Mouse (Mus musculus): ENCODE results near the gene Slc23a2.

Gene Slc23a2

DNA sequence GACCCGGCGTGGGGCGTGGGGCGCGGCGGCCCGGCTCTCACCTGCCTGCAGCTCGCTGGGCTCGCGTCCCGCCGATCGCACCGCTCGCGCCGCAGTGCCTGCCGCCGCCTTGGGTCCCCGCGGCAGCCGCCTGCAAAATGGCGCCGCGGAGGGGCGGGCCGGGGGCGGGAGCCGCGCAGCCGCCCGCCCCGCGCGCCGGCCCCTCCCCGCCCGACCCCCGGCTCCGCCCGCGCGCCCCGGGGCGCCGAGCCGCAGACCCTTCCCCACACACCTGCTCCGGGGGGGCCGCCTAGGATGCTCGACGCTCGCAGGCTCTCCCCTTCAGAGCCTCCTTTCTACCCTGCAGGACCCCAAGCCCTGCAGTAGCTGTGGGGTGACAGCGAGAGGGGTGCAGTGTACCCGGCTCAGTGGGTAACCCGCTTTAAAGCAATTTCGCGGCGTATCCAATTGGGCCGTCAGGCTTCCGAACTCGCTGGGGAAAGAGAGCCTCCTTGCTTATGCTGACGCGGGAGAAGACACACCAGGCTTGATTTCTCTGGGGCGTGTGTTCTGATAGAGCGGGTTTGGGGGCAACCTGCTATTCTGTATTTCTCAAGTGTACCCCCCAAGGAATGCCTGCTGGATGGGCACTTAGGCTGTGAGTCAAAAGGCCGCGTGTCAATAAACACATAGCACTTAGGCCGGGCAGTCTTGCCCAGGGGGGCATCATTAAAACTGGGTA, at the start of gene Slc23a2:
Gene Slc23a2, minus strand, starts transcription at position 138 of the 721 bp plus-strand sequence.
- WGBS, result under 1% methylated on average over 66 of the region's 68 CpGs

DNA sequence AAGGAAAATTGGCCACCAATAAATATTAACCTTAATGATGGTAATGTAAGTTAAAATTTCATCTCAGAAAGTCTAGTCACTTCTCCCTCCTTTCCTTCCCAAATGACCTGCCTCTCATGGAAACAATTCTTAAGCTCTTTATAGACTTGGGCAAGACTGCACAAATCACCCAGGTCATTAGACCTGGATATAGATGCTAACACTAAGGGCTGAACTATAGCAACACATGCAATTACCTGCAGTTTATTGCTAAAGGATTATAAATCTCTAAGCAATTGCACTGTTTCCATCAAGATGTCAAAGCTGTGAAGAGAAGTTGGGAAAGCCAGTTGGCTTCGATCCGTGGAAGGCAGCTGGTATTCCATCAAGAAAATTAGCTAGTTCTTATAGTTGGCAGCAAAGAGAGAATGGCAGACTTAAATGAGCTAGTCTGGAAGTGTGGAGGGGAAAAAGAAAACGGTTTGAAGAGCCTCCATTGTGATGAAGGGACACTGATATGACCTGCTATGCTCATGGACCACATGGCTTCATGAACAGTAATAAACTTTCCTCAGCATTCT, 45.8 kb upstream of the Slc23a2 start:
- WGBS, result 58% methylated on average over 3 of the region's 3 CpGs

GRCm38 (mm10) chr2:132183874-132184273, 39.0 kb upstream of the Slc23a2 start:
- 90% methylated on average over 6 of the region's 6 CpGs for WGBS

DNA sequence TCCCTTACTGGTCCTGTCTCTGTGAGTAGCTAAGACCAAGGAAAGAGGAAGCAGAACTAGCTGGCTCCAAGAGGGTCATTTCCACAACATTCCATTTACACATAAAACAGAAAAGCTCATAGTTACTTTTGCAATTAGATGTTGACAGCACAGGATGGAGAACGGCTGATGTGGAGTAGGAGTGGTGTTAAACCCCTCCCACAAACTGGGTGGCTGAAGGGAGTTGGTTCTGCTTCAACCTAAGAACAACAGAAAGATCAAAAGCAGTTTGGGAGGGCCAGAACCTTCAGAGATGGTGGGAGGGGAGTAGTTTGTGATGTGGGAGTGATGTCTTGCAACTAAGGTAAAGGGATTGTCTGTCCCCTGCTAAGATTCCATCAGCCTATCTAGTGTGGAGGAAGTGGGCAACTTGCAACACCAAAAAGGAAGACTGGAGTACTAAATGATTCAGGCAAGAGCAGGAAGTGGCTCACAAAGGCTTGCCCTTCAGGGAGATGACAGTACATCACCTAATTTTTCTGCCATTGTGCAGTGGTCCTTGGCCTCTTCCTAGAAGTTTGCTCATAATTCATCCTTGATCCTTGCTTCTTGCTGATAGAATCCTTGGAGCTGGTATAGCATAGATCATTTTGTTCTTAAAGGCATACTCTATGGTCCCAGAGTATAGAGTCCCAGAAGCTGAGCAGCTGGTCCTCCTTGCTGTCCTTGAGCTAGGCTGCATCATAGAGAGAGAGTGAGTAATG, 35.7 kb upstream of the Slc23a2 start:
- 58% methylated on average over 1 of the region's 1 CpGs for WGBS

DNA sequence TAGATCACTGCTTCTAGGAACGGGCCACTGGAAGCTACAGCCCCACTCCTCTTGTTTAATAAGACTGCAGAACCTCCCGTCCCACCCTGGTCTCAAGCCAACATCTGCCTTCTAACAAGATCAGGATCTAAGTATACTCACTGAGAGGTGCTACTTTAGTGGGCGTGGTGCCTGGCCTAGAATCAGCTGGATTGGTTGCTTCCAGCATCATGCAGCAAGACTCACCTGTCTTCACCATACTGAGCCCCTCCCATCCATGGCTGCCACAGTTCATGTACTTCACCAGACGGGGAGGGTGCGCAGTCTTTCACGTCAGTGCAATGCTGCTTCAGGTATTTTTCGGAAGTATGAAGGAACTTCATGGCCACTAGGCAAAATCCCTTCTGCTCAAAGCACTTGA, 34.5 kb upstream of the Slc23a2 start:
- 88% methylated on average over 7 of the region's 7 CpGs for WGBS

GRCm38 (mm10) chr2:132177406-132177805, 32.5 kb upstream of the Slc23a2 start:
- WGBS, result 95% methylated on average over 9 of the region's 9 CpGs

- 43% methylated on average over 3 of the region's 3 CpGs for WGBS
These were observed 31.5 kb upstream of the Slc23a2 start for GRCm38 (mm10) chr2:132176289-132176848.

- 93% methylated on average over 3 of the region's 3 CpGs for WGBS
These were observed 29.1 kb upstream of the Slc23a2 start for GRCm38 (mm10) chr2:132174048-132174447.

DNA sequence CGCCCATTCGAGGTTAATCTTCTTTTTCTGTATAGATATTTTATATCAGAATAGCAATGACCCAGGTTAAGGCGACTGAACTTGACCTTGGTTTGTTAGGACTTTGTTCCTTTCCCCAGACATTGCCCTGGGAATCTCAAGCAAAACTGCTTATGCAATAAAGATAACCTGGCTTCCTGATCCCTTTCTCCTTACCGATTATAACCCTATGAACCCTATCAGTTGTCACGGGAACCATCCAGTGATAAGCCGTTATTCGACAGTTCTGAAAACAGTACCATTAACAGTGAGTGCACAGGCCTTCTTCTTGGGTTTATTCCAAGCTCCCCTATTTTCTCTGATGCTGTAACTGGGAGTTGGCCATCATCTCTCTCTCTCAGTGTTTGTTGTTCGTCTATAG, 27.0 kb upstream of the Slc23a2 start:
- 86% methylated on average over 8 of the region's 8 CpGs for WGBS

DNA sequence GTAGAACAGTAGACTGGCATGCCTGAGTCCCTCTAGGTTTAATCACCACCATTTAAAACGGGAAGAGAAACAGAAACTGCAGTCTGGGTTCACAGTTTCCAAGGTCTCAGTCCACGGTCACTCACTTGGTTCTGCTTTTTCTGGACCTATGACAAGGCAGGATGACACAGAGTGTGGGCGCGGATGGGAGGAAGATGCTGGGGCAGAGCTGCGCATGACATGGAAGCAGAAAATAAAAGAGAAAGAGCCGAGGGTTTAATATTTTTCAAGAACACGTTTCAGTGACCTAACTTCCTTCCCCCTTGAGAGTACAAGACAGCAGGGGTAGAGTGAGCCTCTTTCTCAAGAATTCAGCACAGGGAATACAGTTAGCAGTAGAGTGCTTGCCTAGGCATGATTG, 24.2 kb upstream of the Slc23a2 start:
- WGBS, result 68% methylated on average over 7 of the region's 7 CpGs

- 96% methylated on average over 1 of the region's 1 CpGs for WGBS
These were observed 18.7 kb upstream of the Slc23a2 start for GRCm38 (mm10) chr2:132163626-132164025.

DNA sequence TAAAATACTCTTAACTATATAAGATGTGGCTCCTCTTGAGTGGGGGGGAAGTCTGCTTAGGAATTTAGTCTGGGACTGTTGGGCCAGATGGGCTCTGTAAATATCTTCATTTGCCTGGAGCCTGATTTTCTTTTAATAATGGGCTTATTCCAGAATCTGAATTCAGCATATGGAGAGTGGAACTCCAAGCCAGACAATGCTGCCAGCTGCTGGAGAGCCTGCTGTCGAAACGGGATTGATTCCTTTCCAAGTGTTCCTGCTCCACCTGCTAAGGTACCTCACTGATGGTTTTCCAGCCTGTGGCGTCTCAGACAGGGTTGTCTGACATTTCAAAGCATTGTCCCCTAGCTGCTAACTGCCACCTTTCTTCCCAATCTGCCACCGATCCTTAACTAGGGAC, 12.6 kb upstream of the Slc23a2 start:
- WGBS, result 54% methylated on average over 4 of the region's 4 CpGs

DNA sequence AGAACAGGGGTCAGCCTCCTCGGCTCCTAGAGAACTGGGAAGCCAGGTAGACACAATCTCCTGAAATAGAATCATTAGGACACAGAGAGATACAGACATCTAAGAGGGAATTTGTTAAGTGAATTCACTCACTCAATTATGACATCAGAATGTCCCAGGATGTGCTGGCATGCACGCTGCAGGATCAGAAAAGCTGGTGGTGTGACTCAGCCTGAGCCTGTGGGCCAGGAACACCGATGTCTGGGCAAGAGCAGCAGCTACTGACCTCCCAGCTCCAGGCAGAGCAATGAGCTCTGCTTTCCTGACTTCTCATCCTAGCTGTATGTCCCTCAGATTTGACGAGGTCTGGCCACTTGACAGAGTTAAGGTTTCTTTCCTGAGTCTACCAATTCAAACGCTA, 7.8 kb upstream of the Slc23a2 start:
- 78% methylated on average over 5 of the region's 5 CpGs for WGBS

- WGBS, result 42% methylated on average over 6 of the region's 6 CpGs
These were observed 6.7 kb upstream of the Slc23a2 start for GRCm38 (mm10) chr2:132151592-132151991.

GRCm38 (mm10) chr2:132150926-132151325, 6.0 kb upstream of the Slc23a2 start:
- 53% methylated on average over 1 of the region's 1 CpGs for WGBS

GRCm38 (mm10) chr2:132146502-132146901, 1.6 kb upstream of the Slc23a2 start:
- WGBS, result 50% methylated on average over 4 of the region's 4 CpGs

GRCm38 (mm10) chr2:132143943-132144927, 673 bp downstream of the Slc23a2 start:
- 3% methylated on average over 63 of the region's 66 CpGs for WGBS

- 72% methylated on average over 8 of the region's 8 CpGs for WGBS
These were observed 2.3 kb downstream of the Slc23a2 start for GRCm38 (mm10) chr2:132142606-132143005.

DNA sequence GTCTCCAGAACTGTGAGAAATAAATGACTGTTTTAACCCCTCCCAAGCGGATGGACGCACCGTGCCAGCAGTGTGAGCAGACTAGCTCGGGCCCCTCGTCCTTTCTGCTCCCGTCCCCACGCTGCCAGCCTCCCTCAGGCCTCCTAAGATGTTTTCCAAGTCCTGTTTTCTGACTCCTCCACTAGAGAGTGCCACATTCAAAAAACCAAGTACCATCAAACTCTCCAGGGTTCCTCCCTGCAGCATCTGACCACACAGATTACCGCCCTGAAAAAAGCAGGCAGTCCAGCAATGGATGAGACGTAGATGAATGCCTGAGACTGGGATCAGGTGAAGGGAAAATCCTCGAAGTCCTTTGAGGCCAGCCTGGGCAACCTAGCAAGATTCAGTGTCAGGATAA, 4.4 kb downstream of the Slc23a2 start:
- 52% methylated on average over 10 of the region's 10 CpGs for WGBS

GRCm38 (mm10) chr2:132139099-132139498, 5.8 kb downstream of the Slc23a2 start:
- WGBS, result 96% methylated on average over 2 of the region's 2 CpGs

DNA sequence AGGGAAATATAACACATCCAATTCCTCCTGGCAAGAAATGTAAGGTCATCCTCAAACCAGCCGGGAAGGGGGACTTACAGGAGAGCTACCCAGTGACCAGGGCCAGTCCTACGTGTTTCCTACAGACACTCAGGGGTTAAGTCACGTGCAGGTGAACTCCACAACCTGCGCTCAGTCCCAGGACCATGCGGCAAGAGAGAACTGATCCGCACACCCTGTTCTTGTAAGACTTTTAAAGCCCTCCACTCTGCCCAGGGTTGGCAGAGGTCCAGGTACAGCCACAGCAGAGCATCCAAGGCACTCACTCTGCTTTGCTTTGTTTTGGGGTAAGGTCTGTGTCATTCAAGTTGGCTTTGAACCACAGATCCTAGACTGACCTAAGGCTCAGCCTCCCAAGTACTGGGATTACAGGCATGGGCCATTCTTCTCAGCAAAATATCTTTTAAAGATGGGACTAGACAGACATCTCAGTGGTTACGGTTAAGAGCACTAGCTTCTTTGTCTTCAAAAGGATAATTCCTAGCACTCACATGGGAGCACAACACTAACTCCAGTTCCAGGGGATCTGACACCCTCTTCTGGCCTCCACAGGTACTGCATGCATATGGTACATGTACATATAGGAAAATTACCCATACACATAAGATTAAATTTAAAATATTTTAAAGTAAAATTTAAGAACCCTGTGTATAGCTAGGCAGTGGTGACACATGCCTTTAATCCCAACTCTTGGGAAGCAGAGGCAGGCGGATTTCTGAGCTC, 8.9 kb downstream of the Slc23a2 start:
- 67% methylated on average over 8 of the region's 8 CpGs for WGBS

All from cerebral cortex, adult 2 months (tissue).